Mouse (Mus musculus): Measurements from ENCODE around the gene Tigd2.

Tigd2 gene

GRCm38 (mm10) chr6:59250536-59250935, 41.9 kb downstream of the Tigd2 start:
- no peak for DNase-seq (ENCODE audit: extremely low read depth, low read depth)

- no peak for DNase-seq (ENCODE audit: extremely low read depth, low read depth)
These were observed 47.2 kb downstream of the Tigd2 start for GRCm38 (mm10) chr6:59255909-59256308.

Data from MEL-GATA-1-ER (cell line).